9 mouse cellular contexts compared by ENCODE assay signal in the genomic region with DNA sequence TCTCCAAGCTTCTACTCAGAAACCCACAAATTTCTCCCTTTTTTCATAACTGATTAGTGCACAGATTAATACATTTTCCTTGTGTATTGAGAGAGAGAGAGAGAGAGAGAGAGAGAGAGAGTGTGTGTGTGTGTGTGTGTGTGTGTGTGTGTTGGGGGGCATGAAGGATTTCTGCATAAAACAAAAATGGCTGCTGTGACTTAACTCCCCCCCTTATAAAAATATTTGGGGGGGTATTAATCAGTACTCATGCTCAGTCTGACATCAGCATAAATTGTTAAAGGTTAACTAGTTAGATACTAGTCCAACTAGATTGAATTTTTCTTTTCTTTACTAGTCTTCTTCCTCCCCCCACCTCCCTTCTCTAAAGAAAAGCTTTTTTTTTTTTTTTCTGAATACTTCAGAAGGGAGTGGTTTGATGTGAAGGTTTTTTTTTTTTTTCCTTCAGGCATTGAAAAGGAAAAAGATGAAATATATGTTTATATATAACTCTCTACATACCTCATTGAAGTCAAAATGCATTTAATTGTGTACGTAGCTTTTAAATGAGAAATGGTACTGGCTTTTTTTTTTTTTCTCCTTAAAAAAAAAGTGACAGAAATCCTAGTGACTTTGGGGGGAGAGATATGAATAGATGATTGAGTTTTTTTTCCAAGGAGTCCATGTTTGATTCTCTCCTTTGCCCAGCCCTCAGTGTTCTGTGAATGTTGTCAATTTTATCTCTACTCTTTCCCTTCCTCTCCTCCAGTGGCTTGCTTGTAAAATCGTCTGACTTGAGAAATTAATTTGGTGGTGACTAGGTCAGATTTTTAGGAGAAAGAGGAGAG. TPM values are rescaled to one million over a fixed set of nuclear protein-coding genes. Genes with fewer than 3 reads are reported as not detected.
DNase-seq lines count a peak whose midpoint lies in the region; ATAC-seq lines count a peak whose summit lies in the region.
"Had no signal": no experiment of that assay in that cellular context is flagged by ENCODE, and none has a peak within 500 bp of the region (broad histone marks: within the 10 kb centered on the region; RNA-seq: fewer than 3 reads in every experiment).

No protein-coding gene starts in this region.

- H3K9me3 ChIP-seq in kidney, embryonic 14.5 days (ENCODE audit: control insufficient read depth, low read length) = no peaks in the 10 kb centered on the region
- no peaks in the 10 kb centered on the region for H3K9me3 ChIP-seq in embryonic facial prominence, embryonic 10.5 days
- no peaks in the 10 kb centered on the region for H3K9me3 ChIP-seq in intestine, embryonic 15.5 days
- H3K9me3 ChIP-seq: megakaryocyte, embryonic 14.5 days had no signal

- WGBS in kidney, embryonic 14.5 days = 19% methylated on average over 2 of the region's 2 CpGs
- WGBS in embryonic facial prominence, embryonic 10.5 days = 45% methylated on average over 2 of the region's 2 CpGs
- WGBS in intestine, embryonic 15.5 days = 20% methylated on average over 2 of the region's 2 CpGs

- no peaks in the 10 kb centered on the region for H3K27me3 ChIP-seq in kidney, embryonic 14.5 days (ENCODE audit: control insufficient read depth, insufficient read depth, low read length)
- no peaks in the 10 kb centered on the region for H3K27me3 ChIP-seq in embryonic facial prominence, embryonic 10.5 days (replicated peaks; ENCODE audit: low read depth, poor library complexity, severe bottlenecking)
- no peaks in the 10 kb centered on the region for H3K27me3 ChIP-seq in intestine, embryonic 15.5 days (replicated peaks)

- H3K4me3 ChIP-seq in kidney, embryonic 14.5 days (ENCODE audit: low read length) = peak overlapping the region; percentile 94
- H3K4me3 ChIP-seq in embryonic facial prominence, embryonic 10.5 days = peak overlapping the region; percentile 97
- H3K4me3 ChIP-seq in intestine, embryonic 15.5 days (replicated peaks) = peak overlapping the region; percentile 87

- peaks cover 33% of the 10 kb centered on the region for H3K4me1 ChIP-seq in kidney, embryonic 14.5 days (ENCODE audit: control insufficient read depth, insufficient read depth, low read length)
- peaks cover 65% of the 10 kb centered on the region for H3K4me1 ChIP-seq in embryonic facial prominence, embryonic 10.5 days
- peaks cover 41% of the 10 kb centered on the region for H3K4me1 ChIP-seq in intestine, embryonic 15.5 days (replicated peaks)

- H3K27ac ChIP-seq in kidney, embryonic 14.5 days (ENCODE audit: low read depth, low read length) = peak overlapping the region; percentile 100; the same call in 1 of the 2 replicates
- H3K27ac ChIP-seq in embryonic facial prominence, embryonic 10.5 days (replicated peaks) = peak overlapping the region; percentile 100
- H3K27ac ChIP-seq in intestine, embryonic 15.5 days = peak overlapping the region; percentile 99; the same call in 1 of the 2 replicates

- H3K9ac ChIP-seq in kidney, embryonic 14.5 days (ENCODE audit: low read depth, low read length) = peak overlapping the region; percentile 100
- peak overlapping the region; percentile 100; the same call in 1 of the 2 replicates for H3K9ac ChIP-seq in intestine, embryonic 15.5 days

- H3K4me2 ChIP-seq in kidney, embryonic 14.5 days (replicated peaks; ENCODE audit: low read depth, low read length) = peak overlapping the region; percentile 84
- H3K4me2 ChIP-seq in intestine, embryonic 15.5 days (replicated peaks) = peak overlapping the region; percentile 91

- peaks cover 18% of the 10 kb centered on the region for H3K36me3 ChIP-seq in kidney, embryonic 14.5 days (ENCODE audit: control insufficient read depth, insufficient read depth, low read length)
- H3K36me3 ChIP-seq in embryonic facial prominence, embryonic 10.5 days (replicated peaks) = peaks cover 29% of the 10 kb centered on the region
- H3K36me3 ChIP-seq in intestine, embryonic 15.5 days = no peaks in the 10 kb centered on the region

- no peak for ATAC-seq in kidney, embryonic 14.5 days (ENCODE audit: low FRiP score, low TSS enrichment)
- no peak for ATAC-seq in intestine, embryonic 15.5 days

- no peak for DNase-seq in kidney, postnatal 4 days
- no peak for DNase-seq in embryonic facial prominence, embryonic 10.5 days (ENCODE audit: low spot score)
- peak; percentile 38 for DNase-seq in naive thymus-derived CD4-positive, alpha-beta T cell, adult 2 months (ENCODE audit: low read depth)
- DNase-seq in urinary bladder, postnatal 36 days (ENCODE audit: low spot score in 2 of 2) = no peak
- no peak for DNase-seq in thymus, postnatal 0 days (ENCODE audit: low spot score)
- no peak for DNase-seq in T-cell, adult 2 months (ENCODE audit: low spot score)

RNA-seq across cellular contexts. Expression of a gene that starts 1.0 kb away (rescaled TPM):
- 56.7 and 59.7 TPM in 2 replicates for polyA plus RNA-seq in kidney, embryonic 14.5 days (2014; fragmentation: Nextera tagmentation; extraction: Ambion mirVana)
- 46.2 and 55.9 TPM in 2 replicates for polyA plus RNA-seq in embryonic facial prominence, embryonic 10.5 days (2016; fragmentation: Nextera tagmentation; extraction: Ambion mirVana)
- polyA plus RNA-seq in intestine, embryonic 15.5 days (2015; fragmentation: Nextera tagmentation; extraction: Ambion mirVana) = 39.9 and 44.1 TPM in 2 replicates
- polyA plus RNA-seq in thymus, postnatal 0 days (2015; fragmentation: Nextera tagmentation; extraction: Ambion mirVana) = 10.7 and 13.2 TPM in 2 replicates

RNA-seq across cellular contexts. Expression of a gene that starts 25.1 kb away (rescaled TPM):
- 172 and 221 TPM in 2 replicates for polyA plus RNA-seq in kidney, embryonic 14.5 days (2014; fragmentation: Nextera tagmentation; extraction: Ambion mirVana)
- polyA plus RNA-seq in embryonic facial prominence, embryonic 10.5 days (2016; fragmentation: Nextera tagmentation; extraction: Ambion mirVana) = 136 and 137 TPM in 2 replicates
- polyA plus RNA-seq in intestine, embryonic 15.5 days (2015; fragmentation: Nextera tagmentation; extraction: Ambion mirVana) = 154 and 182 TPM in 2 replicates
- 194 and 211 TPM in 2 replicates for polyA plus RNA-seq in thymus, postnatal 0 days (2015; fragmentation: Nextera tagmentation; extraction: Ambion mirVana)

RNA-seq across cellular contexts. Expression of a gene that starts 25.2 kb away (rescaled TPM):
- polyA plus RNA-seq in kidney, embryonic 14.5 days (2014; fragmentation: Nextera tagmentation; extraction: Ambion mirVana) = 11.1 and 23.9 TPM in 2 replicates
- 49.3 and 50.2 TPM in 2 replicates for polyA plus RNA-seq in embryonic facial prominence, embryonic 10.5 days (2016; fragmentation: Nextera tagmentation; extraction: Ambion mirVana)
- 22.7 and 24.8 TPM in 2 replicates for polyA plus RNA-seq in intestine, embryonic 15.5 days (2015; fragmentation: Nextera tagmentation; extraction: Ambion mirVana)
- polyA plus RNA-seq in thymus, postnatal 0 days (2015; fragmentation: Nextera tagmentation; extraction: Ambion mirVana) = 25.9 and 28.3 TPM in 2 replicates

RNA-seq across cellular contexts. Expression of a gene that starts 27.8 kb away (rescaled TPM):
- polyA plus RNA-seq in kidney, embryonic 14.5 days (2014; fragmentation: Nextera tagmentation; extraction: Ambion mirVana) = 36.8 and 39.6 TPM in 2 replicates
- polyA plus RNA-seq in embryonic facial prominence, embryonic 10.5 days (2016; fragmentation: Nextera tagmentation; extraction: Ambion mirVana) = 19.8 and 23.1 TPM in 2 replicates
- polyA plus RNA-seq in intestine, embryonic 15.5 days (2015; fragmentation: Nextera tagmentation; extraction: Ambion mirVana) = 30.7 and 32.1 TPM in 2 replicates
- polyA plus RNA-seq in thymus, postnatal 0 days (2015; fragmentation: Nextera tagmentation; extraction: Ambion mirVana) = 10.4 and 12.9 TPM in 2 replicates

RNA-seq across cellular contexts. Expression of a gene that starts 29.9 kb away (rescaled TPM):
- polyA plus RNA-seq in kidney, embryonic 14.5 days (2014; fragmentation: Nextera tagmentation; extraction: Ambion mirVana) = 16.4 and 17.6 TPM in 2 replicates
- 18.7 and 18.8 TPM in 2 replicates for polyA plus RNA-seq in embryonic facial prominence, embryonic 10.5 days (2016; fragmentation: Nextera tagmentation; extraction: Ambion mirVana)
- 10.8 and 10.9 TPM in 2 replicates for polyA plus RNA-seq in intestine, embryonic 15.5 days (2015; fragmentation: Nextera tagmentation; extraction: Ambion mirVana)
- polyA plus RNA-seq in thymus, postnatal 0 days (2015; fragmentation: Nextera tagmentation; extraction: Ambion mirVana) = 6.8 and 8.3 TPM in 2 replicates
